Mouse (Mus musculus) neural tube, embryonic 11.5 days (tissue): Measurements from ENCODE around the gene Camk2g. TPM values are rescaled to one million over a fixed set of nuclear protein-coding genes. Genes with fewer than 3 reads are reported as not detected.

Experiments
- ATAC-seq: fragments of 200-750 bp; cut with Nextera tagmentation; 2 replicates; pipeline ENCODE4 v1.8.0; 2017; ENCODE audit warnings: moderate number of reproducible peaks, mild to moderate bottlenecking, moderate TSS enrichment, moderate library complexity; ENCODE audit not compliant: insufficient read depth, low FRiP score, low TSS enrichment
- DNase-seq: peaks from one replicate; pipeline ENCODE4 v3.0.0-alpha.2; 2015; ENCODE audit warnings: low spot score
- H3K27ac ChIP-seq: fragments of 300-500 bp; sonication (generic); 2 replicates; pipeline ENCODE4 v1.5.1; 2014; ENCODE audit warnings: low read depth, mild to moderate bottlenecking, low read length
- H3K27me3 ChIP-seq: fragments of 300-500 bp; sonication (generic); 2 replicates; pipeline ENCODE4 v1.6.1; 2014; ENCODE audit warnings: mild to moderate bottlenecking, low read length, mixed read lengths; ENCODE audit not compliant: control insufficient read depth, insufficient read depth
- H3K36me3 ChIP-seq: fragments of 300-500 bp; sonication (generic); 2 replicates; pipeline ENCODE4 v1.6.1; 2014; ENCODE audit warnings: mild to moderate bottlenecking, low read length, moderate library complexity, mixed read lengths; ENCODE audit not compliant: control insufficient read depth, insufficient read depth
- H3K4me1 ChIP-seq: fragments of 300-500 bp; sonication (generic); 2 replicates; pipeline ENCODE4 v1.6.1; 2014; ENCODE audit warnings: low read length, mixed read lengths; ENCODE audit not compliant: control insufficient read depth, insufficient read depth
- H3K4me2 ChIP-seq: fragments of 300-500 bp; sonication (generic); 2 replicates; pipeline ENCODE4 v1.6.1; 2014; ENCODE audit warnings: low read depth, mild to moderate bottlenecking, moderate library complexity
- H3K4me3 ChIP-seq: fragments of 300-500 bp; sonication (generic); 2 replicates; pipeline ENCODE4 v1.5.1; 2014; ENCODE audit warnings: low read depth, low read length
- H3K9ac ChIP-seq: fragments of 300-500 bp; sonication (generic); 2 replicates; pipeline ENCODE4 v1.6.1; 2014; ENCODE audit warnings: mild to moderate bottlenecking, low read length
- H3K9me3 ChIP-seq: fragments of 300-500 bp; sonication (generic); 2 replicates; pipeline ENCODE4 v1.6.1; 2016; ENCODE audit warnings: low read length; ENCODE audit not compliant: control insufficient read depth
- WGBS: fragments of 180-500 bp; shearing (Covaris S2); extraction: QIAGEN DNeasy Blood & Tissue Kit; methylation state at CpG from one replicate; pipeline ENCODE4 v1.1.7; 2014; 5-methylcytosine and 5-hydroxymethylcytosine counted together
- polyA plus RNA-seq: library from polyadenylated mRNA; unstranded; fragments of >200 nt; fragmentation: Nextera tagmentation; extraction: Ambion mirVana; gene quantifications from 2 replicates; pipeline ENCODE4 v1.2.1, GENCODE M21; 2014

Gene Camk2g
- polyA plus RNA-seq, 1 experiment from 2014 or later = 56.5 TPM

DNA sequence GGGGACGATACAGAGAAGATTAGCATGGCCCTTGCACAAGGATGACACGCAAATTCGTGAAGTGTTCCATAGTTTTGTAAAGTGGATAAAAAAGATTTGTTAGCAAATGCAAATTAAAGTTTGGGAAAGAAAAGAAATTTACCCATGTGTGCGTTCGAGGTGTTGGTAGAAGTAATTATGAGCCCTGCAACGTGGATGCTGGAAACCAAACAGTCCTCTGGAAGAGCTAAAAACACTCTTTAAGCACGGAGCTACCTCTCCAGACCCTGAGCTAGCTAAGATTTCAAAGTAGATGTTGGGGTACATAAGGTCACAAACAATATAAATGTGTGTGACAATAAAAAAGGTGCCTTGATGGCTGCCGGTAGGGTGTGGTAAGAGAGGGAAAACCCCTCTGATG, 92.3 kb downstream of the Camk2g start:
- no peaks in the 10 kb centered on the region for H3K27me3 ChIP-seq
- no peak overlapping the region for H3K9ac ChIP-seq
- H3K27ac ChIP-seq = no peak overlapping the region
- H3K4me3 ChIP-seq = 0 out of 2 replicates have a peak overlapping the region, but pooled peaks have one; percentile 73
- ATAC-seq (no peak), DNase-seq (no peak)
- peaks cover 4% of the 10 kb centered on the region; the same call in 1 of the 2 replicates for H3K4me1 ChIP-seq
- H3K4me2 ChIP-seq = peak overlapping the region; percentile 52
- 83% methylated on average over 8 of the region's 8 CpGs for WGBS
- H3K9me3 ChIP-seq = no peaks in the 10 kb centered on the region
- no peaks in the 10 kb centered on the region for H3K36me3 ChIP-seq

DNA sequence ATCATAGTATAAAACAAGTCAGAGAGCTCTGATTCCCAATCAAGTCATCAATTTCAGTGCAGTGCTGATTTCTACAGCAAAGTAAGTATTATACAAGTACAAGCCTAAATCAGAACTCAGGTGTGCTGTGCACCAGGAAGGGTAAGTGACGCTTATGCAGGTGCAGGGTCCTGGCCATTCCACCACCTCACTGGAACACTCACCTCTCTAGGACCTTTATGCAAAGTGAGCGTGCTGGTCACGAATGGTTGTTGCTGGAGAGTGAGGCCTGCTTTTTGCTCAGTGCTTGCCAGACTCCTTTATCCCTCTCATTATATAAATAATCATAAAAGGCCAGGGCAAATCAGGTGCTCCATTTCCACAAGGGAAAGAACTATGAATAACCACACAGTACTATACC, 93.5 kb downstream of the Camk2g start:
- no peaks in the 10 kb centered on the region for H3K9me3 ChIP-seq
- WGBS = 85% methylated on average over 3 of the region's 3 CpGs
- no peak overlapping the region for H3K4me3 ChIP-seq
- no peaks in the 10 kb centered on the region for H3K27me3 ChIP-seq
- H3K4me2 ChIP-seq = no peak overlapping the region
- H3K9ac ChIP-seq = no peak overlapping the region
- DNase-seq (no peak), ATAC-seq (no peak)
- H3K4me1 ChIP-seq = peaks cover 12% of the 10 kb centered on the region
- H3K27ac ChIP-seq = no peak overlapping the region
- H3K36me3 ChIP-seq = no peaks in the 10 kb centered on the region

DNA sequence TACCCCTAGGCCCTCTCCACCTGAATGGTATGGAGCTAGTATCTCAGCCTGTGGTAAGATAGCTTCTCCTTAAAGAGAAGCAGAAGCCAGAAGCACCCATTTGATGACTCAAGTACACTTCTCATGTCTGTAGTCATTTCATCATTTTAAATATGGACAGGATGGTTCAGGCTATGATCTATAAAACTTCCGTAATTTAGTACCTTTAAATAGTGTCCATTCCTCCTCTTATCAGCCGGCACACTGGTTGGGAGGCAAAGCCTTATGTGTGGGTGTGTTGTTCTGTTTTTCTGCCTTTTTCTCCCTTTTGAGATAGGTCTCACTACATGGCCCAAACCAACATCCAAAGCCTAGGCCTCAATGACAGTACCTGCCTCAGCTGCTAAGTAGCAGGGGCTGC, 95.4 kb downstream of the Camk2g start:
- ATAC-seq (no peak), DNase-seq (no peak)
- H3K36me3 ChIP-seq = no peaks in the 10 kb centered on the region
- no peak overlapping the region for H3K9ac ChIP-seq
- H3K9me3 ChIP-seq = no peaks in the 10 kb centered on the region
- no peaks in the 10 kb centered on the region for H3K27me3 ChIP-seq
- H3K4me3 ChIP-seq = no peak overlapping the region
- no peak overlapping the region for H3K27ac ChIP-seq
- no peak overlapping the region for H3K4me2 ChIP-seq
- peaks cover 16% of the 10 kb centered on the region for H3K4me1 ChIP-seq
- 93% methylated on average over 2 of the region's 2 CpGs for WGBS

DNA sequence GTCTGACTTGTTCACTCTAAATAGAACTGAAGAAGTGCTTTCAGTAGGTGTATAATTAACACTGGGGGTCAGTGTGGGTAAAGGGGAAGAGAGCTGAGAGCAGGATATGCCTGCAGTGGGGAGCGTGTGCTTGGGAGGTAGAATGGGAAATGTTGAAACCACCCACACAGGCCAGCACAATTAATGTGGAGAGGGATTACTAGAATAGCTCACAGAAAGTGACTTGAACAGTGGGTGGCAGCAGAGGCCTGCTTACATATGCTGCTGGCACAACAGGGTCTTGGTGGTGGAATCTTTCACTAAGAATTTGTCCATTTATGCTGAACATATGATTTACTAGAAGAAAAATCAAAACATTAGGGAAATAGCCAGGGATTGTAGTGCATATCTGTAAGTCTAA, 96.9 kb downstream of the Camk2g start:
- ATAC-seq (no peak), DNase-seq (peak; percentile 30)
- Histone ChIP-seq H3K36me3 (peaks cover 4% of the 10 kb centered on the region; the same call in 1 of the 2 replicates), H3K9me3 (no peaks in the 10 kb centered on the region), H3K4me2 (peak overlapping the region; percentile 76), H3K9ac (no peak overlapping the region), H3K4me1 (peaks cover 16% of the 10 kb centered on the region), H3K4me3 (peak overlapping the region; percentile 65; the same call in 1 of the 2 replicates), H3K27ac (no peak overlapping the region), H3K27me3 (no peaks in the 10 kb centered on the region)
- WGBS = 36% methylated on average over 1 of the region's 1 CpGs

DNA sequence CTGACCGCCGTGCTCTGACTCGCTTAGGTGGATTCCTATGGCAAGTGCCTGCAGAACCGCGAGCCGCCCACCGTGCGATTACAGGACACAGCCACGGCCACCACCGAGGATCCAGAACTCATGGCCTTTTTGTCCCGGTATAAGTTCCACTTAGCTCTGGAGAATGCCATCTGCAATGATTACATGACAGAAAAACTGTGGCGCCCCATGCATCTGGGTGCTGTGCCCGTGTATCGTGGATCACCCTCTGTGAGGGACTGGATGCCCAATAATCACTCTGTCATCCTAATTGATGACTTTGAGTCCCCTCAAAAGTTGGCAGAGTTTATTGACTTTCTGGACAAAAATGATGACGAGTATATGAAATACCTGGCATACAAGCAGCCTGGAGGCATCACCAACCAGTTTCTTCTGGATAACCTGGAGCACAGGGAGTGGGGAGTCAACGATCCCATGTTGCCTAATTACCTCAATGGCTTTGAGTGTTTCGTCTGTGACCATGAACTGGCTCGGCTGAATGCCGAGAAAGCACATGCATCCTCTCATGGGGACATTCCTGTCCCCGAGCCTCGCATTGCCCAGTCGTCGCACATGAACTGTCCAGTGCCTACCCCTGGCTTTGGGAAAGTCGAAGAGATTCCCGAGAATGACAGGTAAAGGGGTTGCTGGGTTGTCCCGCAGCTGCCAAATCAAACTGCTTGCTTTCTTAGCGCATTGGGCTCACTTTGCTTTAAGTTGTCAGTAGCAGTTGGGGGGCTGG, 97.9 kb downstream of the Camk2g start:
- no peaks in the 10 kb centered on the region for H3K27me3 ChIP-seq
- H3K9me3 ChIP-seq = no peaks in the 10 kb centered on the region
- 13% methylated on average over 27 of the region's 27 CpGs for WGBS
- peaks cover 12% of the 10 kb centered on the region for H3K36me3 ChIP-seq
- H3K4me2 ChIP-seq = peak overlapping the region; percentile 76
- H3K4me1 ChIP-seq = peaks cover 16% of the 10 kb centered on the region
- peak overlapping the region; percentile 65 for H3K4me3 ChIP-seq
- no peak overlapping the region for H3K27ac ChIP-seq
- DNase-seq (no peak), ATAC-seq (peak; percentile 51; the same call in 1 of the 2 replicates)
- H3K9ac ChIP-seq = peak overlapping the region; percentile 69

DNA sequence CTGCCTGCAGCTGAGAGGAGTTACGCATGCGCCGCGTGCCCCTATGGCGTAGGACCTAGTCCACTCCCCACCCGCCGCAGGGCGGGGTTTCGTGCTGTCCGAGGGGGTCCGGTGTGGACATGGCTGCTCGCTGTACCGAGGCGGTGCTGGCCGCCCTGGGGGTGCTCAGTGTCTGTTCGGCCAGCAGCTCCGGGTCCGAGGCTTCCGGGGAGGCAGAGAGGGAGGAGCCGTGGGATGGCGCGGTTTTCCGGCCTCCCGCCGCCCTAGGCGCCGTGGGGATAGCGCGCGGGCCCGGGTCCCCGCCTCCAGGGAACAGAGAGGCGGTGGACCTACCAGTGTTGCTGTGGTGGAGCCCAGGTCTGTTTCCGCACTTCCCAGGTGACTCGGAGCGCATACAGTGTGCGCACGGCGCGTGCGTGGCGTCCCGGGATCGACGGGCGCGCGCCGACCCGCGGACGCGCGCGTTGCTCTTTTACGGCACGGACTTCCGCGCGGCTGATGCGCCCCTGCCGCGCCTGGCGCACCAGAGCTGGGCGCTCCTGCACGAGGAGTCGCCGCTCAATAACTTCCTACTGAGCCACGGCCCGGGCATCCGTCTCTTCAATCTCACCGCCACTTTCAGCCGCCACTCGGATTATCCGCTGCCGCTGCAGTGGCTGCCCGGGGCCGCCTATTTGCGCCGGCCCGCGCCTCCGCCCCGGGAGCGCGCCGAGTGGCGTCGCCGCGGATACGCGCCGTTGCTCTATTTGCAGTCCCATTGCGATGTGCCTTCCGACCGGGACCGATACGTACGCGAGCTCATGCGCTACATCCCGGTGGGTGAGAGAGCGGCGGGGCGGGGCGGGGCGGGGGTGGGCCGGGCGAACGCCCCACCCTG, 98.8 kb downstream of the Camk2g start, which contains the start of gene Fut11:
TSS of gene Fut11 (plus strand) at position 85 of the 877 bp plus-strand sequence.
- Histone ChIP-seq H3K9ac (peak within 1 kb of the TSS; percentile 69), H3K27me3 (no peaks in the 10 kb centered on the region), H3K27ac (peak within 1 kb of the TSS; percentile 89), H3K9me3 (no peaks in the 10 kb centered on the region), H3K36me3 (peaks cover 15% of the 10 kb centered on the region), H3K4me1 (peaks cover 16% of the 10 kb centered on the region), H3K4me2 (peak within 1 kb of the TSS; percentile 76), H3K4me3 (peak within 1 kb of the TSS; percentile 65)
- DNase-seq (peak; percentile 89), ATAC-seq (peak; percentile 89)
- under 1% methylated on average over 103 of the region's 111 CpGs for WGBS

DNA sequence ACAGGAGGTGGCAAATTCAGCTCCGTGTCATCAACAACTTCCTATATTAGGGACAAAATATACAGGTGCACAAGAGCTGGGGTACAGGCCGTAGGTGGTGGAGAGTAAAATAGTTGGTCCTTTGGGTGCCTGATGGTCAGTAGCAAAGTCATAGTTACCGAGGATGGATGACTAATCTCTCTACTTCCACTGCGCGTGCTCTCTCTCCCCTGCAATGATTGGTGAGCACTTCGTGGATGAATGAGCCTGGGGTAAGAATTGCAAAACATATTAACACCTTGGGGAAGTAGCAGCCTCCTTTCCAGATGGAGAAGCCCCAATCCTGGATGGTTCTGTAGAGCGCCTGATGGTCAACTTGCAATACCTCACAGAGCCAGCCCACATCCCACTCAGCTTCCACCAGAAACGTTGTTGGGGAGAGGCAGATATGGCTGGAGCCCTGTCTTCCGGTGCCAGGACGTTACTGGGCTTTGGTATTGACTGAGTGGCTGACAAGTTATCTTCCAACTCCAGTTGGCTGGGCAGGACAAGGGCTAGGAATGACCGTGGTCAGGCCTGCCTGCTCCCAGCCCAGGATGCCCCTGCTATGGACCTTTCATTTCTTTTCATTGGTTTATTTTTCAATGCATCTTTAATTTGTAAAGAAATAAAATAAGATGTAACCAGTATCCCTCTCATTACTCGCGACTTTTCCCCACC, 99.6 kb downstream of the Camk2g start:
- peak overlapping the region; percentile 69 for H3K9ac ChIP-seq
- H3K9me3 ChIP-seq = no peaks in the 10 kb centered on the region
- peak; percentile 23; the same call in 1 of the 2 replicates for ATAC-seq
- WGBS = 53% methylated on average over 13 of the region's 13 CpGs
- H3K4me1 ChIP-seq = peaks cover 16% of the 10 kb centered on the region
- peak overlapping the region; percentile 76 for H3K4me2 ChIP-seq
- H3K27ac ChIP-seq = peak overlapping the region; percentile 89
- peak; percentile 23 for DNase-seq
- H3K36me3 ChIP-seq = peaks cover 16% of the 10 kb centered on the region
- H3K27me3 ChIP-seq = no peaks in the 10 kb centered on the region
- peak overlapping the region; percentile 65 for H3K4me3 ChIP-seq

DNA sequence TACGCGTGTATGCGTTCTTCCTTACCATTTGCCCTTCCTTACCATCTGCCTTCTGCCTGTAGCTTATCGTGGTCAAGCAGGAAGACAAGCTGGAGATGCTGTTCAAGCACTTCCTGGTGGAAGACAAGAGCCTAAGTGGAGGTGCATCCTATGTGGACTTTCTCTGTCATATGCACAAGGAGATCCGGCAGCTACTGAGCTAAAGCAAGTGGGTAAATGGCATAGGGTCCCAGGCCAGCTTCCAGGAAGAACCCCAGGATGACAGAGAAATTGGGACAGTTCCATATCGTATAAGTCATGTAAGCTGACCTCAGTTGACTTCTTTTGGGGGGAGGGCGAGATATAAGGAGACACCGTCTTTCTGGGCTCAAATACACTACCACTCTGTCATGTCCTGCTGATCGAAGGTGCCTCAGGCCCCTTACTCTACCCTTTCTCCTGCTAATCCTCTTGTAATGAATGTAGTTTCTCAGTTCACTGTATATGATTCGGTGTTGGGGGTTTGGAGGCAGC, 100.2 kb downstream of the Camk2g start:
- H3K27me3 ChIP-seq = no peaks in the 10 kb centered on the region
- H3K27ac ChIP-seq = no peak overlapping the region
- WGBS = 95% methylated on average over 10 of the region's 10 CpGs
- no peak overlapping the region for H3K4me2 ChIP-seq
- ATAC-seq (no peak), DNase-seq (no peak)
- peaks cover 16% of the 10 kb centered on the region for H3K4me1 ChIP-seq
- H3K4me3 ChIP-seq = no peak overlapping the region
- H3K9ac ChIP-seq = no peak overlapping the region
- H3K9me3 ChIP-seq = no peaks in the 10 kb centered on the region
- H3K36me3 ChIP-seq = peaks cover 23% of the 10 kb centered on the region
